Mouse (Mus musculus) brain, embryonic 14.5 days (tissue): Measurements from ENCODE around the gene Vmn1r26. TPM values are rescaled to one million over a fixed set of nuclear protein-coding genes. Genes with fewer than 3 reads are reported as not detected.
"Not testable (repeated sequence)": the region's sequence is repeated elsewhere in the genome, so short reads cannot be mapped to it uniquely, and the experiment has no call there.

ENCODE experiments used
- DNase-seq: peaks from one replicate; pipeline ENCODE4 v3.0.0-alpha.2; 2011; ENCODE audit warnings: low read depth
- CTCF ChIP-seq: fragments of 200-500 bp; IDR thresholded peaks from 2 replicates; pipeline ENCODE4 v1.5.1; 2012; ENCODE audit warnings: inconsistent platforms, mild to moderate bottlenecking, moderate library complexity, borderline replicate concordance; ENCODE audit not compliant: insufficient read depth, insufficient read length; ENCODE audit errors: extremely low read depth
- POLR2A ChIP-seq: fragments of 200-500 bp; IDR thresholded peaks from 2 replicates; pipeline ENCODE4 v1.6.1; 2012; ENCODE audit warnings: mild to moderate bottlenecking, inconsistent platforms, borderline replicate concordance; ENCODE audit not compliant: poor library complexity, insufficient read depth, insufficient read length, severe bottlenecking; ENCODE audit errors: extremely low read depth
- polyA plus RNA-seq: library from polyadenylated mRNA; depleted of rRNA; stranded (reverse); fragments of >200 nt; gene quantifications from 2 replicates; pipeline ENCODE4 v1.2.3, GENCODE M21; 2012; rRNA removed

Gene Vmn1r26
- polyA plus RNA-seq, result not detected in 2 replicates

- no peak for DNase-seq
- TF ChIP-seq POLR2A, result no peak
Observed at GRCm38 (mm10) chr6:58015059-58015458, at the start of gene Vmn1r26. Vmn1r26 (minus strand) TSS chr6:58015159.

- peak; percentile 2 for DNase-seq
Observed at GRCm38 (mm10) chr6:58044025-58044424, 29.1 kb upstream of the Vmn1r26 start.

GRCm38 (mm10) chr6:58017478-58017877, 2.5 kb upstream of the Vmn1r26 start:
- not testable (repeated sequence) for DNase-seq

More at GRCm38 (mm10) chr6:58044025-58044424, 29.1 kb upstream of the Vmn1r26 start:
- TF ChIP-seq CTCF (no peak), POLR2A (no peak)

DNA sequence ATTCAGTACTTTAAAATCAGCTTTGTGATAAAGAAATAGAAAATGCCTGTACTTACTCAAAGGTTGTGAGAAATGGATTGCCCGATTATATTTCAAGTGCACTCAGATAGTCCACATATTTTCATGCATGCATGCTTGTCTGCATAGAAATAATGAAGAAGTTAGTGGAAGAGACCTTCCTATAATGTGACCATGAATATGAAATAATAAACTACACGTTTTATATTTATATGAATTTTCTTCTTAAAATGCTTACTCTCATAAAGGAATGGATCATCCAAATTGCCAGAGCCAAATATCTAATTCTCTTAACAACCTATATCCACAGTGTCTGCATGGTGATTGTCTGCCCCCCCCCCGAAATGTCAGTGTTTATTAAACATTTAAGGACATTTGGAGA, 34.2 kb downstream of the Vmn1r26 start, which contains the start of gene Vmn1r25:
Vmn1r25 (minus strand) TSS at position 101 of the 400 bp plus-strand sequence.
- DNase-seq, result no peak
- TF ChIP-seq POLR2A, result no peak
- no peak for TF ChIP-seq CTCF

GRCm38 (mm10) chr6:57961403-57961802, 53.6 kb downstream of the Vmn1r26 start, which contains the start of gene Vmn1r24:
Vmn1r24 (minus strand) TSS chr6:57961503.
- DNase-seq, result not testable (repeated sequence)

Other genes with a start within 250 kb of the Vmn1r26 start
- gene Vopp1, start 190.0 kb downstream of the Vmn1r26 start, polyA plus RNA-seq, result 136 and 160 TPM in 2 replicates
- gene Vmn1r21, start 164.8 kb downstream of the Vmn1r26 start, polyA plus RNA-seq, result not detected in 2 replicates
- gene Vmn1r22, start 107.1 kb downstream of the Vmn1r26 start, polyA plus RNA-seq, result not detected in 2 replicates
- not detected in 2 replicates for gene Vmn1r23, start 88.3 kb downstream of the Vmn1r26 start, polyA plus RNA-seq
- not detected in 2 replicates for gene Vmn1r24, start 53.7 kb downstream of the Vmn1r26 start, polyA plus RNA-seq
- not detected in 2 replicates for gene Vmn1r25, start 34.3 kb downstream of the Vmn1r26 start, polyA plus RNA-seq
- not detected in 2 replicates for gene Vmn1r27, start 203.7 kb upstream of the Vmn1r26 start, polyA plus RNA-seq
- gene Vmn1r28, start 246.9 kb upstream of the Vmn1r26 start, polyA plus RNA-seq, result not detected in 2 replicates